8 mouse cellular contexts compared by ENCODE assay signal in genomic region chr4:43957292-43957845, GRCm38 (mm10). TPM values are rescaled to one million over a fixed set of nuclear protein-coding genes. Genes with fewer than 3 reads are reported as not detected.
DNase-seq lines count a peak whose midpoint lies in the region; ATAC-seq and TF ChIP-seq lines count a peak whose summit lies in the region.

Glipr2 (plus strand) TSS chr4:43957401.

- peak within 1 kb of the TSS; percentile 100 for H3K4me2 ChIP-seq in hindbrain, postnatal 0 days (ENCODE audit: low read depth, low read length)

- peak within 1 kb of the TSS; percentile 80 for H3K9ac ChIP-seq in hindbrain, postnatal 0 days (replicated peaks; ENCODE audit: low read length)

- no peaks in the 10 kb centered on the region for H3K27me3 ChIP-seq in hindbrain, postnatal 0 days (ENCODE audit: insufficient read depth, low read length)
- peaks cover 66% of the 10 kb centered on the region for H3K27me3 ChIP-seq in midbrain, embryonic 10.5 days (ENCODE audit: low read depth, poor library complexity, severe bottlenecking)

- H3K4me1 ChIP-seq in hindbrain, postnatal 0 days (ENCODE audit: insufficient read depth, low read length) = peaks cover 11% of the 10 kb centered on the region
- H3K4me1 ChIP-seq in midbrain, embryonic 10.5 days = peaks cover 20% of the 10 kb centered on the region

- H3K36me3 ChIP-seq in hindbrain, postnatal 0 days (ENCODE audit: insufficient read depth, low read length) = no peaks in the 10 kb centered on the region
- no peaks in the 10 kb centered on the region for H3K36me3 ChIP-seq in midbrain, embryonic 10.5 days

- H3K27ac ChIP-seq in hindbrain, postnatal 0 days = peak within 1 kb of the TSS; percentile 56; the same call in 1 of the 2 replicates
- H3K27ac ChIP-seq in midbrain, embryonic 10.5 days (replicated peaks) = peak within 1 kb of the TSS; percentile 81

- 2% methylated on average over 36 of the region's 45 CpGs for WGBS in hindbrain, postnatal 0 days
- WGBS in midbrain, embryonic 10.5 days = under 1% methylated on average over 45 of the region's 45 CpGs

- peak; percentile 98 for DNase-seq in R1 (ENCODE audit: low read depth, low spot score)
- DNase-seq in embryo, embryonic 10 days (ENCODE audit: low spot score) = peak; percentile 93
- peak; percentile 92 for DNase-seq in gastrocnemius, postnatal 10 days
- peak; percentile 88 for DNase-seq in hindbrain, postnatal 0 days (ENCODE audit: low spot score)
- DNase-seq in left cerebral cortex, postnatal 4 days = peak; percentile 85
- DNase-seq in midbrain, embryonic 10.5 days (ENCODE audit: low spot score) = peak; percentile 88
- DNase-seq in right cerebral cortex, postnatal 36 days (ENCODE audit: low spot score in 2 of 2) = peak; percentile 28 to 32
- DNase-seq in urinary bladder, postnatal 4 days (ENCODE audit: low spot score in 2 of 2) = peak; percentile 78 to 92

- TF ChIP-seq CTCF in hindbrain, postnatal 0 days (IDR thresholded peaks at IDR 0.05; ENCODE audit: low read depth) = peak; percentile 92

- intact Hi-C loops in left cerebral cortex, postnatal 4 days (cut with DNase I) = loop anchor here (2.0 kb wide), 1 partner anchor 25 kb away; the partner anchor contains the start of gene Ccin

- H3K4me3 ChIP-seq in hindbrain, postnatal 0 days (ENCODE audit: low read length) = peak within 1 kb of the TSS; percentile 74
- H3K4me3 ChIP-seq in midbrain, embryonic 10.5 days = peak within 1 kb of the TSS; percentile 62

- ATAC-seq in hindbrain, postnatal 0 days = peak; percentile 92

- H3K9me3 ChIP-seq in hindbrain, postnatal 0 days (ENCODE audit: low read length) = no peaks in the 10 kb centered on the region
- no peaks in the 10 kb centered on the region for H3K9me3 ChIP-seq in midbrain, embryonic 10.5 days (replicated peaks)

RNA-seq across cellular contexts. Expression of gene Glipr2, which starts in this region (rescaled TPM):
- total RNA-seq in gastrocnemius, postnatal 10 days (2021) = 10 to 100 TPM; 13.1 to 18.0 TPM
- 24.9 and 27.8 TPM in 2 replicates for total RNA-seq in hindbrain, postnatal 0 days (2014; rRNA removed)
- polyA plus RNA-seq in hindbrain, postnatal 0 days (2015; fragmentation: Nextera tagmentation; extraction: Ambion mirVana) = 21.0 and 23.4 TPM in 2 replicates
- 10 to 100 TPM; 11.1 to 14.9 TPM for total RNA-seq in left cerebral cortex, postnatal 4 days (2021)
- 69.2 and 82.3 TPM in 2 replicates for polyA plus RNA-seq in midbrain, embryonic 10.5 days (2016; fragmentation: Nextera tagmentation; extraction: Ambion mirVana)

Comparison
In these comparisons a context has a peak if more than half of its experiments do, and no peak if none do; other contexts are left out.
1. Peak in every context shown above with its lines: DNase-seq, ATAC-seq, H3K4me3 ChIP-seq and H3K27ac ChIP-seq.
2. DNase-seq: peak in every context shown above with its lines; median percentile 98 in R1; 93 in embryo, embryonic 10 days; 92 in gastrocnemius, postnatal 10 days; 88 in hindbrain, postnatal 0 days; 88 in midbrain, embryonic 10.5 days; 85 in left cerebral cortex, postnatal 4 days; 85 in urinary bladder, postnatal 4 days; 30 in right cerebral cortex, postnatal 36 days.